Mouse (Mus musculus) gastrocnemius, adult 8-10 months (tissue): ENCODE results near the gene Trib2. TPM values are rescaled to one million over a fixed set of nuclear protein-coding genes. Genes with fewer than 3 reads are reported as not detected.
A peak's percentile ranks its signal among the peaks of the same experiment; 100 is the strongest.

ENCODE experiments used
- DNase-seq, 2 experiments: peaks; one replicate each; pipeline ENCODE4 v3.0.0; 2022; ENCODE audit warnings: low spot score in 2 of 2
- total RNA-seq, 4 experiments: library from RNA; stranded (reverse); gene quantifications; 2 replicates each; pipeline ENCODE4 v1.2.4; 2022

The Trib2 gene
- total RNA-seq = 10 to 100 TPM; 12.2 to 17.7 (median 15.8) TPM

DNA sequence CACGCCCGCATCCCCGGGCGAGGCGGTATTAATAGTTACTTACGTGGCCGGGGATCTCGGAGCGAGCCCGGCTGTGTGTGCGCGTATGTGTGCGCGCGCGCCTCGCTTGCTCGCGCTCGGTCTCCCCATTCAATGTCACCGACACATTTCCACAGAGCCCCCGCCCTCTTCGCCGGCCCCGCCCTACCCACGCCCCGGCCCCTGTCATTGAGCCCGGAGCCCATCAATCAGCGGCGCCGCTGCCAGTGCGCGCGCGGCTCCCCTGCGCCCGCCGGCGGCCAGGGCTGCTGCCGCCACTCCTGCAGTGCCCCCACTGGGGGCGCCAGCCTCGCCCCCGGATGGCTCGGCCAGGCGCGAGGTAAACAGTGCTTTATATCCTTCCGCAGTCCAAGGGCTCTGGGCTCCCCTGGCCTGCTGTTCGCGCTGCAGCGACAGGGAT lies at the start of gene Trib2:
Gene Trib2, minus strand, starts transcription at position 183 of the 439 bp plus-strand sequence.
- peak; percentile 90 to 92 for DNase-seq

DNA sequence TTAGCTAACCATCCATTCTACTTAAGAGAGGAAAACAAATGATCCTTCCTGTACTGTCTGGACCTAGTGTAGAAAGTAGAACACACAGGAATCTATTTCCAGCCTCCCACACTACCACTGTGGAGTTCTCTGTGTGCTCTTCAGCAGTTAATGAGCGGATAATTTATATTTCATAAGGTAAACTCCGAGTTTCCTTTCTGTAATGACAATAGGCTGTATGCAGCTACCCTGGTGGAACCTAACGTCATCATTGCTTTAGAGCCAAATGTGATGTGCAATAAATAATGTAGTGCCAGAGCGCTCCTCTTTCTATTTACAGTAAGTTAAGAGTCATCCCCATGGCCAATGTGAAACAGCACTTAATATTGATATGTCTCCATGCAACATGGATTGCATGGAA lies 41.3 kb upstream of the Trib2 start:
- no peak for DNase-seq

DNA sequence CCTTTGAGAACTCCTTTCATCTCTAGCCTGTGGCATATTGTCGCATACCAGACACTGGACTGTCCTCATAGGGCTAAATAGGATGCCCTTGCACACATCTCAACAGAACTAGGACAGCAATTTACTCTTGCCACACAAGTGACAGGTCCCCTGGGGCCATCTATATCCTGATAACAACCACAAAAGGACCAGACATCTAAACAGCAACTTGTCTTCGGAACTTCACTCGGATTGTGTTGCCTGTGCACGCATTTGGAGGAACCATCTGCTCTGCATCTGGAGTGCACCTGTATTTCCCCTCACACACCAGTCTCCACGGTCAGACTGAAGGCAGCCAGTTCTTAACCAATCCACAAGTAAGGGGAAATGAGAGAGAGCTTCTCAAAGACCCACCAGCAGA lies 39.2 kb upstream of the Trib2 start:
- no peak for DNase-seq

DNA sequence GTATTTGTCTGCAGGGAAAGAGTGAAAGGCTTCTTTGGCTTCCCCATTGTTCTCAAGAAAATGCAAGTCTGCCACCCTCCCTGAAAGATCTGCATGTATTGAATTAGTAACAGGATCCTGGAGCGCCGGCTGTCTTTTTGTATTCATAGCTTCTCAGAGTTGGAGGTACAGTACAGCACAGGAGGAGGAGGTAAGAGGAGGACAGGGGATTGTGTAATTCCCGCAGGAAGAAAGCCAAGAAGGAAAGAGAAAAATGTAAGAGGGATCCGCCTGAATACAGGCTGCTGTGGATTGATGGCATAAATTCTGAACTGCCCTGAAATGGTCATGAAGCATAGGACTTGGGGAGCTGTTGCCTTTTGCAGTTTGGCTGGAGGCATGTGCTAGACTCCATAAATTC lies 36.1 kb upstream of the Trib2 start:
- no peak for DNase-seq

DNA sequence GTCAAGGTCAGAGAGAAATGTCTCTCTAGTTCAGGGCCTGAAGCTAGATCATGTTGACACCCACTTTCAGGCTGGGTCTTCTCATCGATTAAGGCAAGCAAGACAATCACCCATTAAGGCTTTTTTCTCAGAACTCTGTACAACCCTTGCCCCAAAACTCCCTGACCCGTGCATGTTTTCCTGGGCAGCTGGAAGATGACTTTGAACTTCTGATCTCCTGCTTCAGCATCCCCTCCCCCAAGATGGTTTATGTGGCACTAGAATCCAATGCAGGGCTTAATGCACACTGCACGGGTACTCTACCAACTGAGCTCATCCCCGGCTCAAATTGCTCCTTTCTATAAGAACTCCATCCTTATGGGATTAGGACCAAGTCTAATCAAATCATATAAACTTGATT lies 35.3 kb upstream of the Trib2 start:
- no peak for DNase-seq

DNA sequence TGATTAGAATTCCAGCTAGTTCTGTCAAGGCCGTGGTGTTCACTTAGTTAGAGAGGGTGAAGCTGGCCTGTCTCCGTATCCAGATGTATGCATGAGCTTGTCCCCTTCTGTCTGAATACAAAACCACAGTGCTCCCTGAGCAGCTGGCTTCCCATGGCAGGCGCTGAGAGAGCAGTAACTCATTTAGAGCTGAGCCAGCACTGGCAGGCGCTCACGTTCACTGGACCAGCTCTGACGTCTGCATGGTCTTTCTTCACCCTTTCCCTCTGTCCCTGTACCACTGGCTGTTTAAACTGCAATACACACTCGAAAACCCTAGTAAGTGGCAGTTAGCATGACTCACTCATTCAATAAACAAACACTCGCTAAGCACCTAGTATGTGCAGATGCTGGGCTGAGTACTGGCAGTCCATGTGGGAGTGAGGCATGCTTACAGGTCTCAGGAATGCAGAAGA lies 33.7 kb upstream of the Trib2 start:
- peak; percentile 65 to 72 for DNase-seq

DNA sequence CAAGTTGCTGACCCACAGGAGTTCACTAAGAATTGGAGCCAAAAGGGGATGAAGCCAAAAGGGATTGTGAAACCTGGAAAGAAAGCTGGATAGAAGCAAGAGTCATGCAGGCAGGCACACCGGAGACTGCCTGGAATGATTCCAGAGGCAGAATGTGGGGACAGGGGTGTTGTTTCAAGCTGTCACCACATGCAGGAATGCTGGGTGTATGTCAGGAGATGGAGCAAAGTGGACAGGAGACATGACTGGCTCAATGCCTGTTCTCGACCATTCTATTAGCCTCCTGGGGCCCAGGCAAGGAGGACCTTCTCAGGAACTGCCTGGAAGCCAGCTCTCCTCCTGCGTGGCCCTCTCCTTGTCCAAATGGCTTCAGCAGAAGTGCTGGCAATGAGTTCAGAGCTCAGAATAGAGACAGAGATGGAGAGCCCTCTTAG lies 33.2 kb upstream of the Trib2 start:
- peak; percentile 81 for DNase-seq

DNA sequence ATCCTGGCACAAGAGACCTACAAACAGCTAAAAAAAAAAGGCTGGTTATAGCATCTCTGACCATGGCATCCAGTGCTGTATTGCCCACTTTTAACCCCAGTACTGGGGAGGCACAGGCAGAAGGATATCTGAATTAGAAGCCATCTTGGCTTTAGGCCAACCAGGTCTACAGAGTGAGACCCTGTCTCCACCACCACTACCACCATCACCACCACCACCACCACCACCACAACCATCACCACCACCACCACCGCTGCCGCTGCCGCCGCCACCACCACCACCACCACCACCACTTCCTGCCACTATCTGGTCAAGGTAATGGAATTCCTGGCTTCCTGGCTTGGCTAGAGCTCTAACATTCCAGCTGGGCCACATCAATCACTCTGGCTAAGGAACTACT lies 31.7 kb upstream of the Trib2 start:
- no peak for DNase-seq

DNA sequence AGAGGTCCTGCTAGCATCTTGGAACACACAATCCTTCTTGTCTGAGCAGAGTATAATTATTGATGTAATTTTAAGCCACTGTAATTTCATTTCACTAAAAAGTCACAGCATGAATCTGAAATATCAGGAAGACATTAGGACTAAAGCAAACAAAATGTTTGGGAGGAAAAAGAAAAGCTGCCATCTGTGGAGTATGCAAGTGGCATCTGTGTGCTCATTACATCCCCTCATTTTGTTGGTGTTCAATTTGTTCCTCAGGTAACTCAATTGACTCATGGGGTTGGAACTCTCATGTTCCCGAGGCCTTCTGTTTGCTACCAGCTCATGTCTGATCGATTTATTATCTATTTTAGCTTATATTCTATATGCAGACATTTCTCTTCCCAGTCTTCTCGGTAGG lies 28.0 kb upstream of the Trib2 start:
- DNase-seq = no peak

DNA sequence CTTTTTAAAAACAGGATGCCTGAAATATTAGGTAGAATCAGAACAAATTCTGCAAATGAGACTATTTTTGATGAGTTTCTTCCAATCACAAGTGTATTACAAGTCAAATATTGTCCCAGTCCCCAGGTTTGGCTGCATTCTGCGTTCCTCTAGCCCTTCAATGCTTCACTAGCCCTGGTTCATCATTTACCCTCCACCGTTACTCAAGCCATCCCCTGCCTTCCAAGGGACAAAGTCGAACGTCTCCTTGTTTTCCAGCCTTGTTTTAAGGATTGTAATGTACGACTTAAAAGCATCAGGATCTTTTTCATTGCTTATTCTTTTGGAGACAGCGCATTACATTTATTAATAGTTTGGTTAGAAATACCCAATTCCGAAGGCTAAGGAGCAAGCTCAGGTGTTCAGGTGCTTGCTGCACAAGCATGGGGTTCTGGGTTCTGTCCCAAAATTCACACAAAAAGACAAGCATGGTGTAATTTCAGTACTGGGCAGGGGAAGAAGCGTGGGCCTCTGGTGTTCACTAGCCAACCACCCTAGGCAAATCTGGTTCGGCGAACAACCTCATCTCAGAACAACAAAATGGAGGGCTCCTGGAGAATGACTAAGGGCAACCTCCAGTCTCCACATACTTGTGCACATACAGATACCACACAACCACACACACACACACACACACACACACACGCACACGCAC lies 24.3 kb upstream of the Trib2 start:
- DNase-seq = no peak

DNA sequence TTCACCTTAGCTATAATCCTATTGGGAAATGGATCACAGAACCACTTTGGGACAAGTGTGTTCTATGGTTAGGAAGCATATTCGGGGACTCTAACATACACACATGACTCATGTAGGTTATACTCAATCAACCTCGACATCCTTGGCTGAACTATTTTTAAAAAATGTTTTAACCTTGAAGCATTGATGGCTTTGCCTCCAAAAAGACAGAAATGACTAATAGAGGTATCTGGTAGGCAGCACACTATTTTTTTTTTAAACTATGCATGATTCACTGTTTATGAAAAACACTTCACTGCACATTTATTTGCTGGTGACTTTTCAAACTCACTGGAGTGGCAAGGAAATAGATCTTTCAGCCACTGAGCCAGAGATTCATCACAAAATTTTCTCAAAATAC lies 21.5 kb upstream of the Trib2 start:
- no peak for DNase-seq

DNA sequence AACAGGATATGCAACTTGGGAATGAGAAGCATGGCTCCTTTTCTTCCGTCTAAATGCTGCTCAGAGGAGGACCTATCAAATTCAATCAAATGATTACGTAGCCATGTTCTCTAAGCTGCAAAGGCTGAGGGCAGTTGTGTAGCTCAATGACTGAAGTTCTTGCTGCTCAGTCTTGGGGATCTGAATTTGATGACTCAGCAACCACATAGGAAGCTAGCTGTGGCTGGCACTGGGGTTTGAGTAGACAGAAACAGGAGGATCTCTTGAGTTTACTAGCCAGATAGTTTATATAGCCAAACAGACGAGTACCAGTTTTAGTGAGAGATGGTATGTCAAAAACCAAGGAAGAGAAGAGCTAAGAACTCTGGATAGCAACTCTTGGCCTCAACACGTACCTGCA lies 20.8 kb upstream of the Trib2 start:
- DNase-seq = no peak

DNA sequence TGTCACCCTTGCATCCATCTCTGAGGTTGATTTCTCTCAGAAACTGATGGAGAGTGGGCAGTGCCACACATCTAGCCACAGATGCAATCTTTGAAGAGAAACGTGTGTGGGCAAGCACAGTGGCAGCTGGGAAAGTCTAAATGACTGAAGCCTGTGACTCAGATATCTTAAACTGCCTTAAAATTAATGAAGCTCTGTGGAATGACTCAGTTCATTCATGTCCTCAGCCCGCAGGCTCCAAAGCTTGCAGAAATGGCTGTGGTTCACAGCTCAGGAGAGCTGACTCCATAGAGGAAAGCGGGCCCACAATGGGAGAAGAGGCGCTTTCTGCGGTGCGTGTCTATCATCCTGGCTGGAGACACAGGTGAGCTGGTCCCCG lies 15.9 kb upstream of the Trib2 start:
- no peak for DNase-seq

DNA sequence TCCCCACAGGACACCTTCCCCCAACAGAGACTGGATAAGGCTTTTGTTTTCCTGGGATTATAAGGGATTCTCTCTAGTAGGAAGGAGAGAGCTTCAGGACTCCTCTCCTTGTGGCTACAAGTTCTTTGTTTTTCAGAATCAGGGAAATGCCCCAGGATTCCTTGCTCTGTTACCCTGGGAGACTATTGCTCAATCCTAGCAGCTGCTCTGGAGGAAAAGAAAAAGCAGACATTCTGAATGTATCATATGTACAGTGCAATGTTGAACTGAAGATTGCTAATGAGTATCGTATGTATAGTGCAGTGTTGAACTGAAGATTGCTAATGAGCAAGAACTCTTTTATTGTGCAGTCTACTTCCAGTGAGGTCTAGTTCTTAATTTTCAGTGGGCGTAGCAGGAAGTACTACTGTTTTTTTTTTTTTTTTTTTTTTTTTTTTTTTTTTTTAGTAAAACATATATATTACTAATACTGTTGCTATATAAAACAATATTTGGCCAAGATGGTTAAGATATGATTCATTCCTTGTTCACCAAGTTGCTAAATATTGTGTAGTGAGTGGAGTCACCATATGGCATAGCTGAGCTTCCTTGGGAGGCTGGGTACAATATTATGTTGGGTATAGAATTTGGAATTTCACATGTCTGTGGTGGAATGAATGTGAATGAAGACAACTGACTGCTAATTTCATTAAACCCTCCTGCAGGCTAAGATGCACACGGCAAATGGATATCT lies 15.4 kb upstream of the Trib2 start:
- no peak for DNase-seq

DNA sequence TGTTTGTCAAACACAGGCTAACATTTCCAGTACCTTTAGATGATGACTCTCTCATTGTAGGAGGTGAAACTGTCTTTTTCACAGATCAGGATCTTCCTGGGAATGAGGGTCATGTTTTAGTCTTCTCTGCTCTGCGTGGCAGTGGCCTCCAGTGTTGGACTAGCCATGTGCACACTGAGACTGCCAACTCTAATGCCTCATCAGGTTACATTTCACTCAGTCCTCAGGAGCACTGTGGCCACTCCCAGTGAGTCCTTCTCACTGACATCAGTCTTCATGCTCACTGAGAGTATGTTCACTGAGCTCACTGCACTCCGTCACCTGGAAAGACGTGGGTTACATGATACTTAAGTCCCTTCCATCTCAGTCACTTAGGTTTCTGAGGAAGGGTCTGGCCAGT lies 14.0 kb upstream of the Trib2 start:
- no peak for DNase-seq

DNA sequence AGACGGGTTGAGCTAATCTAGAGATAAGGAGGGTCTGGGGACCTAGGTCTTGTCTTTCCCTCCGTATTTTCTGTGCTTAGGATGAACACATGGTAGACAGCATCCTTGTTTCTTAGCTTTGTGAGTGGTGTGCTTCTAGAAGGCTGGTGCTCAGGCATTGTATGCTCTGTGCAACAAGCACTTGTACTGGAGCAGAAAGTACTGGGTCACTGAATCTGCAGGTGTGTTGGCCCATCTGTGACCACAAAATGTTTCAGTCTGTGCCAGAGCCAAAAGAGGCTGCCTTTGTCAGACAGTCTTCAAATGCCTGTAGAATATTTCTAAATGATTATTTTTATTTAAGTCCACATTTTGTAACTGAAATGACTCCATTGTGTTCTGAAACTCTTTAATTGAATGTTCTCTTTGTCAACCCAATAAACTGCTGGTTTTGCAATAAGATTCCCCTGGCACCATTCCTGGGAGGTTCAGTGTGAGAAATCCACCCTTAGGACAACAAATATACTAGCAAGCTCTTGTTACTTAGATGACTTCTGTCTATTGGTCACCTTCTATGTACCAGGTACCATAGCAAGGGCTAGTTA lies 12.2 kb upstream of the Trib2 start:
- DNase-seq = no peak

DNA sequence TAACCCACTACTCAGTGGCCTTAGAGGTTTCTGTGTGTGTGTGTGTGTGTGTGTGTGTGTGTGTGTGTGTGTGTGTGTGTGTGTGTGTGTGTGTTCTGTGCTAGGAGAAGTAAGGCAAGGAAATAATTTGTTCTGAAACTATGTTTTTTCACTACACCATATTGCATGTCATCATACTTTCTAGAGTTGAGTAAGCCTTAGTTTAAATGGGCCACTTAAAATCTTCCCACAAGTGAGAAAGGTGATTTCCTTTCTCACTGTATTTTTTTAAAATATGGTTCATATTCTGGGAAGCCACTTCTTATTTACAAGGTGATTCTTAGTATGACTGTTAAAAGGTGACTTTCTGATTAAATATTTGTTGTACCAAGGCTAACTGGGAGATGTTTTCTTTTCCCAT lies 4.3 kb upstream of the Trib2 start:
- DNase-seq = no peak

DNA sequence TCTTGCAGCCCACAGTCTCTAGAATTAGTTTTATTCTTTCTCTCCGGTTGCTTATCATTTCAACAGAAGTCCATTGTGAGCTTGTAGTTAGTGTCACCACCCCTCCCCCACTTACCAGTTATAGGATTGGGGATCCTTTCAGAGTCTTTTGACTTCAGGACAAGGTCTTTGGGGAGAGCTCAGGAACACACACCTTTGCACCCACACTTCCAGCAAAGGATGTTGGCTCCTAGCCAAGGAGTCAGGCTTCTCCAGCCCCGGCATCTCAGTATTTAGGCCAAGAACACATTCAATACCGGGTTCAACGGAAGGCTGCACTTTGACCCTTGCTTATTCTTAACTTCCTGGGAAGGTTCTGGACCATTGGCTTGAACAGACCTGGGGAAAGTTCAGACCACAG lies 643 bp upstream of the Trib2 start:
- DNase-seq = no peak

DNA sequence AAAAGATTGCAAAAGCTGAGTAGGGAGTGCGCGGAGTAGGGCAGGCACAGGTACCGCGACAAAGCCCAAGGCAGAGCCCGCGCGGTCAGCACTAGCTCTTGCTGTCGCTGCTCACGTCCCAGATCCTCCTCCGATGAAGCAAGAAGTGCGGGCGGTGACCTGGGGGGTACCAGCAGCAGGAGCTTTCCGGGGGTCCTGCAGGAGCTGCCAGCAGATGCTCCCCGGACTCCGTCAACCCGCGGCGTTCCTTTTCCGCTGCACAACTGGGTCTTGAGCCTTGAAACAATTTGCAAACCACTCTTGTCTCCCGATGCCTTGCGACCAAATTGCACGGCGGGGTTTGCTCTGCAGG lies 492 bp downstream of the Trib2 start:
- peak in 1 of 2 experiments; percentile 36 for DNase-seq

DNA sequence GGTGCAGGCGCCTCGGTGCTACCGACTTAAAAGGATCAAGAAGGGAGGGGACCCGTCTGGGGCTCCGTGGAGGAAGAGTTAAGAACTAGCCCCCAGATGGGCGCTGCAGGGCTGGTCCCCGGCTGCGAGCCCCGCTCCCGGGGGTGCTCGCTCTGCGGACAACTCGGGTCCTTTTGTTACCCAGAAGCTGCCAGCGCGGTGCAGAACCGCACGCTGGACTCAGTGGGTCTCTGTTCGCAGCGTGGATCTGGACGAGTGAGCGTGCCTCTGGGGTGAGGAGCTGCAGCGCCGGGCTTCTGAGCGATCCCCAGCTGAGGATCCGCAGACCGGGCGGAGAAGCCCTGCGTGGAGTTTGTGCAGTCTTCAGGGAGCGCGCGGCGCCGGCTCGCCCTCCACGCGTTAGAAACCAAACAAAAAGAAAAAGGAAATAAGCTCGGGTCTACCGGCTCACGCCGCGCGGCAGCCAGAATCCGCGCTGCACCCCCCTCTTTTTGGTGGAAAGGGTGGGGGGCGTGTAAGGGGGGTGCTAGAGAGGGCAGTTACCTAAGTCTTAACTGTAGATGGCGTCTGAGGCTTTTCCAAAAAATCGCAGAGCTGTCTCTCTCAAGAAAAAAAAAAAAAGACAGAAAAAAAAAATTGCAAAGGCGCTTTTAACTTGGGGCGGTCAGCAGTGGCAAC lies 1.0 kb downstream of the Trib2 start:
- DNase-seq = peak in 1 of 2 experiments; percentile 57

DNA sequence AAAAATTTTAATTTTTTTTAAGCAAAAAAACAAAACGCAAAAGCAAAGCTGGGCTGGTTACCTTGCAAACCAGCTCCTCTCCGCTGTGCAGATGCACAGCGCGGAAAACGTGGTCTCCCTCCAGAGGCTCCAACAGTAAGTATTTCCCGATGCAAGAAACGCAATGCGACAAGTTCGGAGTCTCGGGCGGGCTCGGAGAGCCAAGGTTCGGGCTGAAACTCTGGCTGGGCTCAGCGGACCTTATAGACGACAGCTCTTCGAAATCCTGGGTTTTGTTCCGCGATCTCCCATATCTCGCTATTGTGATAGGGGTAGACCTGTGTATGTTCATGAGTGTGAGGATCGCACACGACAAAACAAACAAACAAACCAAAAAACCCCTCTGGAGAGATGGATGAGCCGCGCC lies 1.5 kb downstream of the Trib2 start:
- DNase-seq = peak in 1 of 2 experiments; percentile 26
